Mouse (Mus musculus) liver, adult 2 months (tissue): Measurements from ENCODE around the gene Lactbl1.

ENCODE experiments used
- CTCF ChIP-seq: fragments of 200-500 bp; IDR thresholded peaks from 2 replicates; pipeline ENCODE4 v1.5.1; 2011; ENCODE audit warnings: low read depth, low read length, control low read depth
- POLR2A ChIP-seq: fragments of 200-500 bp; IDR thresholded peaks from 2 replicates; pipeline ENCODE4 v1.6.1; 2011; ENCODE audit warnings: low read length, control low read depth; ENCODE audit not compliant: insufficient read depth; ENCODE audit errors: extremely low read depth

GRCm38 (mm10) chr4:136622388-136622787, at the start of gene Lactbl1:
- TF ChIP-seq CTCF: no peak
- no peak for TF ChIP-seq POLR2A
